Mouse (Mus musculus): ENCODE data around the gene Dtnbp1. TPM values are rescaled to one million over a fixed set of nuclear protein-coding genes. Genes with fewer than 3 reads are reported as not detected.

Dtnbp1 gene
- total and polyA plus RNA-seq, 3 experiments, result 24.2 to 59.5 TPM; not detected in 1

DNA sequence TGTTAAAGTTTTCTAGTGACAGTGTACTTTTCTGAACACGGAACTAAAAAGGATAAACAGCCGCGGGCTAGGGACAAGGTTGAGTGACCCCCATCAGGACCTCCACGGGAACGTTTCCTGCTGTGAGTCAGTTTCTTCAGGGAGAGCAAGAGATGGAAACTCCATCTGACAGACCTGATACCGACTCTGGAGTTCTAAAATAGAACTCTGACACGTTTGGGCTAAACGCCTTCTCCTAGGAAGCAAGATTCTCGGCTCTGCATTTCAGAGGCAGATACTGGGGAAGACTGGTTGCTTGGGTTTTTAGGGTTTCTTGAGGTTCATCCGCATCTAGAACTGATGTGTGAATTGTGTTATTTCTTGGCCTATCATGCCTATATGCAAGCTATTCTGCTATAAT is 29.4 kb upstream of the Dtnbp1 start:
- Histone ChIP-seq H3K9me3 (replicated peaks; ENCODE audit: insufficient read depth, low read length) (no peaks in the 10 kb centered on the region), H3K27ac (ENCODE audit: control insufficient read depth, low read depth, low read length) (0 out of 2 replicates have a peak overlapping the region, but pooled peaks have one; percentile 42), H3K27me3 (ENCODE audit: control insufficient read depth in 1 of 2, insufficient read depth in 2 of 2, low read length in 2 of 2) (no peaks in the 10 kb centered on the region), H3K4me1 (ENCODE audit: control insufficient read depth in 1 of 2, insufficient read depth in 2 of 2, low read length in 2 of 2) (peaks cover 0 to 22% of the 10 kb centered on the region in 2 experiments; a peak in 2 of 4 replicates), H3K79me2 (ENCODE audit: control insufficient read depth, insufficient read depth, low read length, poor library complexity) (no peaks in the 10 kb centered on the region; the same call in 1 of the 2 replicates), H3K36me3 (ENCODE audit: control insufficient read depth in 1 of 2, insufficient read depth in 2 of 2, low read length in 2 of 2) (peaks cover 0 to 13% of the 10 kb centered on the region in 2 experiments; a peak in 2 of 4 replicates), H3K4me3 (ENCODE audit: control insufficient read depth in 1 of 2, insufficient read depth in 1 of 2, low read depth in 2 of 2, low read length in 2 of 2) (peak overlapping the region; percentile 35 to 66), H3K9ac (ENCODE audit: control insufficient read depth, low read depth, low read length, poor library complexity, severe bottlenecking) (peak overlapping the region; percentile 53)
- TF ChIP-seq MAX (IDR thresholded peaks at IDR 0.05; ENCODE audit: low read length) (no peak), MEF2A (IDR thresholded peaks at IDR 0.05; ENCODE audit: extremely low read depth, insufficient replicate concordance, low read depth, low read length, poor library complexity, severe bottlenecking) (no peak), SMC3 (IDR thresholded peaks at IDR 0.05; ENCODE audit: low read depth, low read length) (no peak), JUND (IDR thresholded peaks at IDR 0.05; ENCODE audit: low read depth, low read length) (no peak), MAZ (IDR thresholded peaks at IDR 0.05; ENCODE audit: low read depth, low read length) (no peak), UBTF (IDR thresholded peaks at IDR 0.05; ENCODE audit: borderline replicate concordance, insufficient read depth, low read depth, low read length) (no peak), CTCF (IDR thresholded peaks at IDR 0.05 in 2 of 3, conservative IDR thresholded peaks at IDR 0.05 in 1 of 3; ENCODE audit: control insufficient read depth in 1 of 3, insufficient read depth in 1 of 3, low read depth in 2 of 3, low read length in 3 of 3, poor library complexity in 1 of 3, severe bottlenecking in 1 of 3) (no peak), MYC (IDR thresholded peaks at IDR 0.05; ENCODE audit: low read depth, low read length) (no peak), EP300 (IDR thresholded peaks at IDR 0.05; ENCODE audit: low read depth in 1 of 2, low read length in 2 of 2) (no peak), NRF1 (IDR thresholded peaks at IDR 0.05; ENCODE audit: insufficient read depth, low read depth, low read length, poor library complexity, severe bottlenecking) (no peak), POLR2AphosphoS5 (IDR thresholded peaks at IDR 0.05; ENCODE audit: borderline replicate concordance, low read depth, low read length) (no peak), E2F4 (IDR thresholded peaks at IDR 0.05; ENCODE audit: borderline replicate concordance, low read depth, low read length) (no peak), HCFC1 (IDR thresholded peaks at IDR 0.05; ENCODE audit: low read depth, low read length) (no peak), POLR2A (IDR thresholded peaks at IDR 0.05; ENCODE audit: control insufficient read depth in 1 of 2, insufficient read depth in 1 of 2, low read depth in 1 of 2, low read length in 2 of 2, poor library complexity in 1 of 2) (no peak), GABPA (IDR thresholded peaks at IDR 0.05; ENCODE audit: low read depth, low read length) (no peak), MAFK (IDR thresholded peaks at IDR 0.05; ENCODE audit: borderline replicate concordance, low read depth, low read length) (no peak), GATA1 (IDR thresholded peaks at IDR 0.05; ENCODE audit: low read depth, low read length) (no peak), RCOR1 (IDR thresholded peaks at IDR 0.05; ENCODE audit: low read depth, low read length) (no peak), CHD1 (IDR thresholded peaks at IDR 0.05; ENCODE audit: low read depth, low read length) (no peak)
- no peak for DNase-seq (ENCODE audit: low read depth, low spot score)

DNA sequence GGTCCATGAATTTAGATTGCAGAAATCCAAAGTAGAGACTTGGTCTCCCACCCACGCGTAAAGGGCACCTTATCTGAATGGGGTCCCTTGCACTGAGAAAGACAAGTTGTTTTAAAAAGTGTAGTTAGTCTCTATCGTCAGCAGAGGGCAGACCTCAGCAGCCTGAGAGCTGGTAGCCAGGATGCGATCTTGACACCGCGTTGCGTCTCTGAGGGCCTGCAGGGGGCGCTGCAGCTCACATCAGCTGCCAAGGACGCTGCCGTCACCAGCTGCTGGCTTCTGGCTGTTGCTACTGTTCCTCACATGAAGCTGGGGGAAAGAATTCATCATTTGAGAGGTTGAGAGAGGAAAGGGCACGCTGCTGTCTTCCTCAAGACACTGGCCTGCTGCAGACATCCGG is 28.9 kb upstream of the Dtnbp1 start:
- Histone ChIP-seq H3K27ac (ENCODE audit: control insufficient read depth, low read depth, low read length) (no peak overlapping the region), H3K9me3 (replicated peaks; ENCODE audit: insufficient read depth, low read length) (no peaks in the 10 kb centered on the region)
- TF ChIP-seq GABPA (IDR thresholded peaks at IDR 0.05; ENCODE audit: low read depth, low read length), result no peak
- TF ChIP-seq TAL1 (IDR thresholded peaks at IDR 0.05; ENCODE audit: low read length), result no peak
- peak; percentile 31; the same call in 1 of the 2 replicates for TF ChIP-seq ZNF384 (IDR thresholded peaks at IDR 0.05; ENCODE audit: low read depth, low read length)
- 0 out of 2 replicates have a peak, but pooled peaks have one; percentile 57 for TF ChIP-seq ETS1 (IDR thresholded peaks at IDR 0.05; ENCODE audit: low read depth, low read length)
- no peak for TF ChIP-seq E2F4 (IDR thresholded peaks at IDR 0.05; ENCODE audit: borderline replicate concordance, low read depth, low read length)
- no peak for TF ChIP-seq JUND (IDR thresholded peaks at IDR 0.05; ENCODE audit: low read depth, low read length)
- no peak for TF ChIP-seq USF2 (IDR thresholded peaks at IDR 0.05; ENCODE audit: borderline replicate concordance in 1 of 2, insufficient read depth in 1 of 2, low read depth in 1 of 2, low read length in 2 of 2)
- TF ChIP-seq NELFE (IDR thresholded peaks at IDR 0.05; ENCODE audit: low read depth, low read length), result no peak
- peak; percentile 96 to 100 (median 100); a peak in 5 of 6 replicates for TF ChIP-seq CTCF (IDR thresholded peaks at IDR 0.05 in 2 of 3, conservative IDR thresholded peaks at IDR 0.05 in 1 of 3; ENCODE audit: control insufficient read depth in 1 of 3, insufficient read depth in 1 of 3, low read depth in 2 of 3, low read length in 3 of 3, poor library complexity in 1 of 3, severe bottlenecking in 1 of 3)
- TF ChIP-seq SIN3A (IDR thresholded peaks at IDR 0.05; ENCODE audit: low read length), result peak; percentile 89
- no peak for TF ChIP-seq RCOR1 (IDR thresholded peaks at IDR 0.05; ENCODE audit: low read depth, low read length)
- TF ChIP-seq MXI1 (IDR thresholded peaks at IDR 0.05; ENCODE audit: low read depth, low read length), result peak; percentile 67
- no peak for TF ChIP-seq USF1 (IDR thresholded peaks at IDR 0.05; ENCODE audit: low read depth, low read length)
- peak; percentile 99 for TF ChIP-seq SMC3 (IDR thresholded peaks at IDR 0.05; ENCODE audit: low read depth, low read length)
- TF ChIP-seq RAD21 (IDR thresholded peaks at IDR 0.05; ENCODE audit: low read depth, low read length), result peak; percentile 98
- TF ChIP-seq ELF1 (IDR thresholded peaks at IDR 0.05; ENCODE audit: low read depth, low read length), result peak; percentile 25; the same call in 1 of the 2 replicates

More for the DNA sequence above, 28.9 kb upstream of the Dtnbp1 start:
- Histone ChIP-seq H3K9ac (ENCODE audit: control insufficient read depth, low read depth, low read length, poor library complexity, severe bottlenecking) (peak overlapping the region; percentile 53), H3K79me2 (ENCODE audit: control insufficient read depth, insufficient read depth, low read length, poor library complexity) (no peaks in the 10 kb centered on the region; the same call in 1 of the 2 replicates), H3K27me3 (ENCODE audit: control insufficient read depth in 1 of 2, insufficient read depth in 2 of 2, low read length in 2 of 2) (no peaks in the 10 kb centered on the region), H3K36me3 (ENCODE audit: control insufficient read depth in 1 of 2, insufficient read depth in 2 of 2, low read length in 2 of 2) (peaks cover 0 to 13% of the 10 kb centered on the region in 2 experiments; a peak in 2 of 4 replicates), H3K4me1 (ENCODE audit: control insufficient read depth in 1 of 2, insufficient read depth in 2 of 2, low read length in 2 of 2) (peaks cover 0 to 22% of the 10 kb centered on the region in 2 experiments; a peak in 2 of 4 replicates), H3K4me3 (ENCODE audit: control insufficient read depth in 1 of 2, insufficient read depth in 1 of 2, low read depth in 2 of 2, low read length in 2 of 2) (peak overlapping the region; percentile 35 to 66)
- DNase-seq (ENCODE audit: low read depth, low spot score), result peak; percentile 95
